Mouse (Mus musculus): ENCODE results near the gene Trap1.
"Not testable (repeated sequence)": the region's sequence is repeated elsewhere in the genome, so short reads cannot be mapped to it uniquely, and the experiment has no call there.

GRCm38 (mm10) chr16:4017466-4017865 is 60.2 kb downstream of the Trap1 start:
- TF ChIP-seq CTCF (IDR thresholded peaks at IDR 0.05; ENCODE audit: borderline replicate concordance, insufficient read depth, low read length); POLR2A (IDR thresholded peaks at IDR 0.05; ENCODE audit: low read depth, low read length): not testable (repeated sequence)
